Mouse (Mus musculus) liver, postnatal 0 days (tissue): ENCODE measurements around the gene Slc9a2. TPM values are rescaled to one million over a fixed set of nuclear protein-coding genes. Genes with fewer than 3 reads are reported as not detected.
A peak's percentile ranks its signal among the peaks of the same experiment; 100 is the strongest.

Experiments
- ATAC-seq: fragments of 200-750 bp; cut with Nextera tagmentation; 2 replicates; pipeline ENCODE4 v1.8.0; 2017; ENCODE audit warnings: mild to moderate bottlenecking, moderate library complexity
- DNase-seq: peaks from one replicate; pipeline ENCODE4 v3.0.0-alpha.2; 2016
- H3K27ac ChIP-seq: fragments of 300-500 bp; sonication (generic); 2 replicates; pipeline ENCODE4 v1.5.1; 2014; ENCODE audit warnings: antibody characterized with exemption, moderate library complexity, mild to moderate bottlenecking, low read depth
- H3K27me3 ChIP-seq: fragments of 300-500 bp; sonication (generic); 2 replicates; pipeline ENCODE4 v1.6.1; 2014; ENCODE audit warnings: low read length, control low read depth, mixed read lengths; ENCODE audit not compliant: insufficient read depth
- H3K36me3 ChIP-seq: fragments of 300-500 bp; sonication (generic); replicated peaks from 2 replicates; pipeline ENCODE4 v1.6.1; 2014; ENCODE audit warnings: mild to moderate bottlenecking, control low read depth, low read length, moderate library complexity, mixed read lengths; ENCODE audit not compliant: insufficient read depth
- H3K4me1 ChIP-seq: fragments of 300-500 bp; sonication (generic); 2 replicates; pipeline ENCODE4 v1.6.1; 2014; ENCODE audit warnings: antibody characterized with exemption, mild to moderate bottlenecking, control low read depth; ENCODE audit not compliant: insufficient read depth
- H3K4me2 ChIP-seq: fragments of 300-500 bp; sonication (generic); 2 replicates; pipeline ENCODE4 v1.6.1; 2014; ENCODE audit warnings: low read depth, mild to moderate bottlenecking, low read length, moderate library complexity, mixed read lengths
- H3K4me3 ChIP-seq: fragments of 300-500 bp; sonication (generic); 2 replicates; pipeline ENCODE4 v1.5.1; 2014; ENCODE audit warnings: low read depth, low read length
- H3K9ac ChIP-seq: fragments of 300-500 bp; sonication (generic); replicated peaks from 2 replicates; pipeline ENCODE4 v1.6.1; 2014; ENCODE audit warnings: mild to moderate bottlenecking, moderate library complexity
- H3K9me3 ChIP-seq: fragments of 300-500 bp; sonication (generic); 2 replicates; pipeline ENCODE4 v1.6.1; 2016; ENCODE audit warnings: mild to moderate bottlenecking, control low read depth, low read length, mixed read lengths
- CTCF ChIP-seq: sonication (generic); IDR thresholded peaks from 2 replicates; pipeline ENCODE4 v1.5.1; 2016; ENCODE audit warnings: antibody characterized with exemption, low read depth
- EP300 ChIP-seq: IDR thresholded peaks from 2 replicates; pipeline ENCODE4 v1.6.1; 2016; ENCODE audit warnings: antibody characterized with exemption, low read depth, mild to moderate bottlenecking
- WGBS: fragments of 180-500 bp; shearing (Covaris S2); extraction: QIAGEN DNeasy Blood & Tissue Kit; methylation state at CpG from one replicate; pipeline ENCODE4 v1.1.7; 2014; ENCODE audit not compliant: insufficient replicate concordance; 5-methylcytosine and 5-hydroxymethylcytosine counted together
- polyA plus RNA-seq: library from polyadenylated mRNA; unstranded; fragments of >200 nt; fragmentation: Nextera tagmentation; extraction: Ambion mirVana; gene quantifications from 2 replicates; pipeline ENCODE4 v1.2.1, GENCODE M21; 2015

The Slc9a2 gene
- polyA plus RNA-seq, 1 experiment from 2014 or later = not detected

- Histone ChIP-seq H3K4me3 (no peak overlapping the region), H3K27me3 (no peaks in the 10 kb centered on the region), H3K36me3 (no peaks in the 10 kb centered on the region; the same call in 1 of the 2 replicates), H3K27ac (no peak overlapping the region), H3K4me1 (0 out of 2 replicates have a peak, but pooled peaks cover 3% of the 10 kb centered on the region), H3K9me3 (no peaks in the 10 kb centered on the region), H3K9ac (no peak overlapping the region), H3K4me2 (no peak overlapping the region)
- WGBS = 79% methylated on average over 18 of the region's 18 CpGs
- no peak for DNase-seq
- no peak for TF ChIP-seq CTCF
- no peak for TF ChIP-seq EP300
- ATAC-seq = no peak
Measured at GRCm38 (mm10) chr1:40767588-40767987, 87.2 kb downstream of the Slc9a2 start.

DNA sequence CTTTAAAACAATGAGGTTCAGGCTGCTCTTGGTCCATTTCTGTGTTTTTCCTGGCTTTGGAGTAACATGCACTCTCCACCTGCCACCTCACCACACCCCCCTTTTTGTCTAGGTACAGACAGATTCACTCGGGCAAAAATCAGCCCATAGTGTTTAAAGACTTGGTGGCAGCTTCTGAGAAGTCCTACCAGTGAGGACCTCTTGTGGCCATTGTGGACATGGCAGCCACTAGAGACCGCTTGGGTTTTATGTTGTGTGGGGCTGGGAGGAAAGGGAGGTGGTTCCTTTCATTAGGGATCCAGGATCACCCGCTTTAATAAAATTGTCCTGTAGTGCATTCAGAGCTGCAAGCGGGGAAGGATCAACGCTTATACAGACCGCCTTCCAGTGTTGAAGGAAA is 88.2 kb downstream of the Slc9a2 start:
- 0 out of 2 replicates have a peak, but pooled peaks cover 3% of the 10 kb centered on the region for H3K4me1 ChIP-seq
- no peak overlapping the region for H3K4me2 ChIP-seq
- H3K27me3 ChIP-seq = no peaks in the 10 kb centered on the region
- TF ChIP-seq CTCF = peak; percentile 75
- no peak for TF ChIP-seq EP300
- ATAC-seq (no peak), DNase-seq (peak; percentile 52)
- H3K9me3 ChIP-seq = no peaks in the 10 kb centered on the region
- H3K27ac ChIP-seq = no peak overlapping the region
- WGBS = 19% methylated on average over 6 of the region's 6 CpGs
- H3K36me3 ChIP-seq = no peaks in the 10 kb centered on the region; the same call in 1 of the 2 replicates
- no peak overlapping the region for H3K4me3 ChIP-seq
- no peak overlapping the region for H3K9ac ChIP-seq

GRCm38 (mm10) chr1:40769331-40769894 is 89.0 kb downstream of the Slc9a2 start:
- no peaks in the 10 kb centered on the region for H3K27me3 ChIP-seq
- H3K36me3 ChIP-seq = no peaks in the 10 kb centered on the region; the same call in 1 of the 2 replicates
- TF ChIP-seq EP300 = no peak
- TF ChIP-seq CTCF = no peak
- DNase-seq = no peak
- H3K4me3 ChIP-seq = no peak overlapping the region
- H3K4me2 ChIP-seq = no peak overlapping the region
- no peak overlapping the region for H3K9ac ChIP-seq
- no peak overlapping the region for H3K27ac ChIP-seq
- ATAC-seq = no peak
- 0 out of 2 replicates have a peak, but pooled peaks cover 3% of the 10 kb centered on the region for H3K4me1 ChIP-seq
- 74% methylated on average over 4 of the region's 4 CpGs for WGBS
- no peaks in the 10 kb centered on the region for H3K9me3 ChIP-seq

DNA sequence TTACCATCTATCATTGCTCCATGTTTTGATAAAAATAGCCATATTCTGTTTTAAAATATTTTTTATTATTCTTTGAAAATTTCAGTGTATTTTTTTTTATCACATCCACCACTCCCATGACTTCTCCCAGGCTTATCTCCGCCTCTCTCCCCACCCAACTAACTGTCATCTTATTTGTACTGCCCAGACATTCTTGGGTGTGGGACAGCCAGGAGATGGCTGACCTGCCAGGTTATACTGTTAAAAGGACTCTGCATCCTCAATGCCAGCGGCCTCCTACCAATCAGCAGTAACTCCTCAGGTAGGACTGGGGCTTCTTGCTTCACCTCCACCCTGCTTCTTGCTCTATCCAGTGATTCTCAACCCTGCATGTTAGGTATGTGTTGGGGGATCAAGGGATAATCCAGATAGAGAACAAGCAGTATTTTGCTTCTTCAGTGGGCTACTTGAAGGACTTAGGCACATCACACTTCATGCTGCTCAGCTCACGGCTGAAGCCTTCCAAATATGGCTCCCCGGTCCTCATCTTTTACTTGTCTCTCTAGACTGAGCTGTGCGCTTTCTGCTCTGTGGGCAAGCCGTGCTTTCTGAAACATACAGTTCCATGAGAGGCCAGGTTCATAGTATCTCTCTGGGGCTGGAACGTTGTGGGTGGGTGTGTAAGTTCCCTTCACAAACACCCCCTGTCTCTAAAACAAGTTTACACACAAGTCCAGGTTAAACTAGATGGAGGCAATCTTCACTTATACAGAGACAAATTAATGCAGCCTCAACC is 91.0 kb downstream of the Slc9a2 start:
- Histone ChIP-seq H3K9me3 (no peaks in the 10 kb centered on the region), H3K4me2 (peak overlapping the region; percentile 58), H3K36me3 (no peaks in the 10 kb centered on the region; the same call in 1 of the 2 replicates), H3K27ac (peak overlapping the region; percentile 24; the same call in 1 of the 2 replicates), H3K27me3 (no peaks in the 10 kb centered on the region), H3K9ac (0 out of 2 replicates have a peak overlapping the region, but pooled peaks have one; percentile 7), H3K4me1 (0 out of 2 replicates have a peak, but pooled peaks cover 3% of the 10 kb centered on the region), H3K4me3 (peak overlapping the region; percentile 38)
- ATAC-seq (peak; percentile 88), DNase-seq (no peak)
- TF ChIP-seq CTCF (no peak), EP300 (peak; percentile 80)
- 80% methylated on average over 7 of the region's 7 CpGs for WGBS

GRCm38 (mm10) chr1:40773234-40773633 is 92.9 kb downstream of the Slc9a2 start:
- Histone ChIP-seq H3K4me2 (peak overlapping the region; percentile 58; the same call in 1 of the 2 replicates), H3K27ac (no peak overlapping the region), H3K4me1 (0 out of 2 replicates have a peak, but pooled peaks cover 3% of the 10 kb centered on the region), H3K27me3 (no peaks in the 10 kb centered on the region), H3K4me3 (no peak overlapping the region), H3K36me3 (no peaks in the 10 kb centered on the region; the same call in 1 of the 2 replicates), H3K9me3 (no peaks in the 10 kb centered on the region), H3K9ac (no peak overlapping the region)
- TF ChIP-seq EP300 (no peak), CTCF (no peak)
- ATAC-seq = no peak
- no peak for DNase-seq
- WGBS = 88% methylated on average over 5 of the region's 5 CpGs

GRCm38 (mm10) chr1:40774040-40774439 is 93.7 kb downstream of the Slc9a2 start:
- 94% methylated on average over 10 of the region's 10 CpGs for WGBS
- Histone ChIP-seq H3K4me2 (no peak overlapping the region), H3K4me3 (no peak overlapping the region), H3K9me3 (no peaks in the 10 kb centered on the region; the same call in 1 of the 2 replicates), H3K36me3 (no peaks in the 10 kb centered on the region; the same call in 1 of the 2 replicates), H3K4me1 (0 out of 2 replicates have a peak, but pooled peaks cover 3% of the 10 kb centered on the region), H3K27me3 (no peaks in the 10 kb centered on the region), H3K9ac (no peak overlapping the region), H3K27ac (no peak overlapping the region)
- no peak for ATAC-seq
- DNase-seq = no peak
- TF ChIP-seq EP300 (no peak), CTCF (no peak)
